Mouse (Mus musculus) forebrain, postnatal 0 days (tissue): ENCODE data around the gene Megf11. TPM values are rescaled to one million over a fixed set of nuclear protein-coding genes. Genes with fewer than 3 reads are reported as not detected.

Experiments used
- ATAC-seq: fragments of 200-750 bp; cut with Nextera tagmentation; 2 replicates; pipeline ENCODE4 v1.8.0; 2017; ENCODE audit warnings: mild to moderate bottlenecking, moderate library complexity
- DNase-seq: peaks from one replicate; pipeline ENCODE4 v3.0.0-alpha.2; 2015
- H3K27ac ChIP-seq: fragments of 300-500 bp; sonication (generic); 2 replicates; pipeline ENCODE4 v1.5.1; 2014; ENCODE audit warnings: low read depth, mild to moderate bottlenecking, antibody characterized with exemption, low read length, moderate library complexity, mixed read lengths
- H3K27me3 ChIP-seq: fragments of 300-500 bp; sonication (generic); 2 replicates; pipeline ENCODE4 v1.6.1; 2014; ENCODE audit warnings: mild to moderate bottlenecking, low read length, mixed read lengths; ENCODE audit not compliant: insufficient read depth
- H3K36me3 ChIP-seq: fragments of 300-500 bp; sonication (generic); 2 replicates; pipeline ENCODE4 v1.6.1; 2014; ENCODE audit warnings: mild to moderate bottlenecking, moderate library complexity; ENCODE audit not compliant: insufficient read depth
- H3K4me1 ChIP-seq: fragments of 300-500 bp; sonication (generic); 2 replicates; pipeline ENCODE4 v1.6.1; 2014; ENCODE audit warnings: antibody characterized with exemption; ENCODE audit not compliant: insufficient read depth
- H3K4me2 ChIP-seq: fragments of 300-500 bp; sonication (generic); 2 replicates; pipeline ENCODE4 v1.6.1; 2014; ENCODE audit warnings: low read depth, mild to moderate bottlenecking, moderate library complexity
- H3K4me3 ChIP-seq: fragments of 300-500 bp; sonication (generic); 2 replicates; pipeline ENCODE4 v1.5.1; 2014; ENCODE audit warnings: low read depth, low read length, mixed read lengths
- H3K9ac ChIP-seq: fragments of 300-500 bp; sonication (generic); 2 replicates; pipeline ENCODE4 v1.6.1; 2014; ENCODE audit warnings: mild to moderate bottlenecking
- H3K9me3 ChIP-seq: fragments of 300-500 bp; sonication (generic); 2 replicates; pipeline ENCODE4 v1.6.1; 2016; ENCODE audit warnings: low read length
- CTCF ChIP-seq: sonication (generic); IDR thresholded peaks from 2 replicates; pipeline ENCODE4 v1.5.1; 2016; ENCODE audit warnings: antibody characterized with exemption, control low read depth, low read depth
- WGBS: fragments of 180-500 bp; shearing (Covaris S2); extraction: QIAGEN DNeasy Blood & Tissue Kit; methylation state at CpG from one replicate; pipeline ENCODE4 v1.1.7; 2014; 5-methylcytosine and 5-hydroxymethylcytosine counted together
- polyA plus RNA-seq: library from polyadenylated mRNA; unstranded; fragments of >200 nt; fragmentation: Nextera tagmentation; extraction: Ambion mirVana; gene quantifications from 2 replicates; pipeline ENCODE4 v1.2.1, GENCODE M21; 2015
- total RNA-seq: library from RNA; depleted of rRNA; stranded (reverse); fragments of >200 nt; gene quantifications from 2 replicates; pipeline ENCODE4 v1.2.3, GENCODE M21; 2014

Megf11 gene
- total and polyA plus RNA-seq, 2 experiments from 2014 or later = 8.9 to 14.5 TPM

DNA sequence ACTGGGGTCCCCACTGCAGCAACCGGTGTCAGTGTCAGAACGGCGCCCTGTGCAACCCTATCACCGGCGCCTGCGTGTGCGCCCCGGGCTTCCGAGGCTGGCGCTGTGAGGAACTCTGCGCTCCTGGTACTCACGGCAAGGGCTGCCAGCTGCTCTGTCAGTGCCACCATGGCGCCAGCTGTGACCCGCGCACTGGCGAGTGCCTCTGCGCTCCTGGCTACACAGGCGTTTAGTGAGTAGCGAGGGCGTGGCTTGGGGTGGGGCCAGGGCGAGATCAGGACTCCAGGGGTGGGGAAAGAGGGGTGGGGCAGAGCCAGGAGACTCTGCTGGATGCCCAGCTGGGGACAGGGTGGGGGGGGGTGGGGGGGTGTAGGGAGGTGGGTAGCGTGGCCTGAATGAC is 252.8 kb downstream of the Megf11 start:
- H3K36me3 ChIP-seq = no peaks in the 10 kb centered on the region
- TF ChIP-seq CTCF = no peak
- no peak overlapping the region for H3K9ac ChIP-seq
- ATAC-seq = peak; percentile 61
- peak; percentile 35 for DNase-seq
- H3K27ac ChIP-seq = no peak overlapping the region
- H3K4me3 ChIP-seq = 0 out of 2 replicates have a peak overlapping the region, but pooled peaks have one; percentile 14
- WGBS = 3% methylated on average over 22 of the region's 22 CpGs
- H3K27me3 ChIP-seq = no peaks in the 10 kb centered on the region
- H3K4me1 ChIP-seq = 0 out of 2 replicates have a peak, but pooled peaks cover 2% of the 10 kb centered on the region
- H3K4me2 ChIP-seq = peak overlapping the region; percentile 45
- no peaks in the 10 kb centered on the region for H3K9me3 ChIP-seq

DNA sequence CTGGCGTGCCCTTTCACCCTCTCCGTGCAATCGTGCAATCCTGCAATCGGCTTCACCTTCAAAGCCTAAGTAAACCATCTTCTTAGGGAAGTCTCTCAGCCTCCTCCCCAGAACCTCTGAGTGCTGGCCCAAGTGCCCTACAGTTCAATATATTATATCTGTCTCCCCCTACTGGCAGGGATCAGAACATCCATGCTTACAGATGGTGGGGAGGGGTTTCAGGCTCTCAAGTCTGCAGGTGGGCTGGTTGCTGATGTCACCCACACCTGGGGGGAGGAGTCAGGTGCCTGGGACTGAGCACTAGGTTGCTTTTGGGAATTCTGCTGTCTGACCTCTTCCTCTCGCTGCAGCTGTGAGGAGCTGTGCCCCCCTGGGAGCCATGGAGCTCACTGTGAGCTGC is 254.2 kb downstream of the Megf11 start:
- no peak overlapping the region for H3K27ac ChIP-seq
- H3K4me3 ChIP-seq = no peak overlapping the region
- H3K9me3 ChIP-seq = no peaks in the 10 kb centered on the region
- peak; percentile 65 for ATAC-seq
- WGBS = 15% methylated on average over 5 of the region's 5 CpGs
- peak; percentile 73 for DNase-seq
- 0 out of 2 replicates have a peak, but pooled peaks cover 2% of the 10 kb centered on the region for H3K4me1 ChIP-seq
- H3K27me3 ChIP-seq = no peaks in the 10 kb centered on the region
- H3K36me3 ChIP-seq = no peaks in the 10 kb centered on the region
- H3K9ac ChIP-seq = no peak overlapping the region
- peak; percentile 80 for TF ChIP-seq CTCF
- H3K4me2 ChIP-seq = no peak overlapping the region

DNA sequence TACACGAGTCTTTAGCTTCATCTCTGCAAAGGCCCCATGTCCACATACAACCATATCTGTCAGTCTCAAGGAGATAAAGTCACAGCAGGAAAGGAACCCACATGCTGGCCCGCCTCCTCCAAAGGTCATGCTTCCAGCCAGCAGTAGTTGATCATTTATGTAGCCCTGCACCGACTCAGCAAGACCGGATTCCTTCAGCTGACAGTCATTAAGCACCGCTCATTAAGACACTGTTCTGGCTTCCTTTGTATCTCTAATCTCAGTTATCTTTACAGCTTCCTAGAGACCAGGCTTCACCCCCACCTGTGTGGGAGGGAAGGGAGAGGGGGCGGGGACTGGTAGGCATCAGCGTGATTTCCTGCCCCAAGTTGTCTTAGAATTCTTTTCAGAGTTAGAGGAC is 258.7 kb downstream of the Megf11 start:
- 33% methylated on average over 7 of the region's 7 CpGs for WGBS

DNA sequence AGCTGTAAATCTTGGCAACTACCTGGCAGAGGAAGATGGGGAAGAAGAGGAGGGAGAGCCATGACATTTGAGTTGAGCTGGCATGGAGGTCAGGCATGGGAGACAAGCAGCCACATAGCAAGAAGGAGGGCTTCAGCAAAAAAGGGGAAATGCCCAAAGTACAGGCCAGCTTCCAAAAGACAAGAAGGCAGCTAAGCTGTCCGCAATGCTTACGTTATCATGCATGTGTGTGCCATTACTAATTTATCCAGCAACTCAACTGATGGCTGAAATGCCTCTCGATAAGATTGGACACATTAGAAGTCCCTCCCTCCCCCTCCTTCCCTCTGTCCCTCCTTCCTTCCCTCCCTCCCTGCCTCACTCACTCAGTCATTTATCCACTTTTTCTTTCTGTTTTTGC is 260.0 kb downstream of the Megf11 start:
- ATAC-seq = no peak
- H3K9ac ChIP-seq = no peak overlapping the region
- H3K4me1 ChIP-seq = no peaks in the 10 kb centered on the region
- no peak for DNase-seq
- H3K27me3 ChIP-seq = no peaks in the 10 kb centered on the region
- H3K4me2 ChIP-seq = no peak overlapping the region
- WGBS = 87% methylated on average over 3 of the region's 3 CpGs
- no peaks in the 10 kb centered on the region for H3K9me3 ChIP-seq
- no peaks in the 10 kb centered on the region for H3K36me3 ChIP-seq
- H3K27ac ChIP-seq = no peak overlapping the region
- H3K4me3 ChIP-seq = no peak overlapping the region
- no peak for TF ChIP-seq CTCF

More for the DNA sequence above, 258.7 kb downstream of the Megf11 start:
- TF ChIP-seq CTCF = no peak
- Histone ChIP-seq H3K4me3 (no peak overlapping the region), H3K4me2 (no peak overlapping the region), H3K9ac (no peak overlapping the region), H3K4me1 (no peaks in the 10 kb centered on the region), H3K36me3 (no peaks in the 10 kb centered on the region), H3K27me3 (no peaks in the 10 kb centered on the region), H3K9me3 (no peaks in the 10 kb centered on the region), H3K27ac (no peak overlapping the region)
- ATAC-seq = no peak
- no peak for DNase-seq

DNA sequence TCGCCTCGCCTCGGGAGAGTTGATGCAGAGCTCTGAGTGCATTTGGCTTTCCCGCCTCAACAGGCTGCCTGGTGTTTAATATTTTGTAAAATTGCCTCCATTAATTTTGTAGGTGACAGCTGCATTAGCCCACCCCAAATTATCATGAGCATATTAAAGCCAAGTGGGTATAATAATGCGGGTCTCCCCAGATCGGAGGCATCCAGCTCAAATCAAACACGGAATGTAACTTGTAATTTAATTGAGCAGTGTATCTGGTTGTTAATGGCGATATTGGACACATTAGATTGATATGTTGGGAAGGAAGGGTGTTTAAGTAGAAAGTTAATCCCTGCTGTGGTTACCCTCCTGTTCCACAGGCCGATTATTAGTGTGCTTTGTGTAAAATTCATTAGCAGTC is 264.0 kb downstream of the Megf11 start:
- Histone ChIP-seq H3K27ac (no peak overlapping the region), H3K4me2 (no peak overlapping the region), H3K27me3 (no peaks in the 10 kb centered on the region), H3K36me3 (no peaks in the 10 kb centered on the region), H3K9me3 (no peaks in the 10 kb centered on the region), H3K4me1 (no peaks in the 10 kb centered on the region), H3K9ac (no peak overlapping the region), H3K4me3 (no peak overlapping the region)
- ATAC-seq = no peak
- no peak for DNase-seq
- TF ChIP-seq CTCF = no peak
- 54% methylated on average over 9 of the region's 9 CpGs for WGBS

DNA sequence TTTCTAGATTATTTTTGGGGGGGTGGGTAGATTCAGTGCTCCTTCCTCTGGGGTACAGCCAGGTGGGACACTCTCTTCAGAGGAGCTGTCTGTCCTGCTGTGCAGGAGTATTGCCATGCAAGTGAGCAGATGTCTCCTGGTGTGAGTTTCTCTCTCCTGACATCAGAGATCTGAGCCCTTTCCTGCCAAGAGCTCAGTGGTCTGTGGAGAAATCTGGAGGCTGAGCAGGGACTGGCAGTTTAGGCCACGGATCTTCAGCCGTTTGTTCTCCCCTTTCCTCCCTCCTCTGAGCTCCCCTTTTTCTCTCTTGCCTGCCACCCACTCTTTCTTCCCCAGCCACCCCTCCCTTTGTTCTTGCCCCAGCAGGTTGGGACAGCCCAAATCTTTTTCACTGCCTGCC is 264.5 kb downstream of the Megf11 start:
- ATAC-seq (no peak), DNase-seq (no peak)
- no peaks in the 10 kb centered on the region for H3K27me3 ChIP-seq
- no peaks in the 10 kb centered on the region for H3K36me3 ChIP-seq
- no peak overlapping the region for H3K4me2 ChIP-seq
- H3K9me3 ChIP-seq = no peaks in the 10 kb centered on the region
- TF ChIP-seq CTCF = no peak
- H3K27ac ChIP-seq = no peak overlapping the region
- WGBS = 15% methylated on average over 2 of the region's 2 CpGs
- no peaks in the 10 kb centered on the region for H3K4me1 ChIP-seq
- H3K9ac ChIP-seq = no peak overlapping the region
- no peak overlapping the region for H3K4me3 ChIP-seq

DNA sequence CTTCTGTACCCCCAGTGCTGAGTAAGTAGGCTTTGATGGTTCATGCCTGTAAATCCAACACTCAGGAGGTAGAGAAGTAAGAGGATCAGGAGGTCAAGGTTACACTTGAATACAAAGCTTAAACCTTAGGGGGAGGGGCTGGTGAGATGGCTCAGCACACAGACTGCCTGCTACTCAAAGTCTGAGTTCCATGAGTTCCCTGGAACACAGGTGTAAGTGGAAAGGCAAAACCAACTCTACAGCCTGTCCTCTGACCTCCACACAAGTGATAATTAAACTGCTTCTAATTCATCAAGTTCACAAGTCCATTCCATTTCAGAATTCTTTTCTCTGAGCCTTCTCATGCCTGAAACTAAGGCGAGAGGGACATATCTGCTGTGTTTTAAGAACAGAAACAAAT is 265.8 kb downstream of the Megf11 start:
- no peak for DNase-seq
- TF ChIP-seq CTCF = no peak
- 80% methylated on average over 1 of the region's 1 CpGs for WGBS
- Histone ChIP-seq H3K4me3 (no peak overlapping the region), H3K4me1 (no peaks in the 10 kb centered on the region), H3K4me2 (no peak overlapping the region), H3K36me3 (no peaks in the 10 kb centered on the region), H3K27me3 (no peaks in the 10 kb centered on the region), H3K27ac (no peak overlapping the region), H3K9me3 (no peaks in the 10 kb centered on the region), H3K9ac (no peak overlapping the region)
- ATAC-seq = no peak

DNA sequence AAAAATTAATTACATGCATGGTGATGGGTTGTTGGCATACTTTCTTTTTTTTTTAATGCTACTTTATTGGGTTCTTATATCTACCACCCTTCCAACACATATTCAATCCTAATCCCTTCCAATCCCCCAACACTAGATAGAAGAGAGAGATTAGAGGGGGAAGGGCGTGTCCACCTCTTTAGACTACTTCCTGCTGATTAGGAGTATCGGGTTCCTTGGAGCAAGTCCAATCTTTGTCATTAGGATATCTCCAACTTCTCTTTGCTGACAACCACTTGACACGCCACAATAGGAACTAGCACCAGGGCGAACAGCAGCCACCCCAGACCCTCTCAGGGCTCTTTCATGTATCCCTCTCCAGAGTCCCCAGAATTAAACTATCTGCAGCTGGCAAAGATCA is 266.3 kb downstream of the Megf11 start:
- ATAC-seq (no peak), DNase-seq (no peak)
- Histone ChIP-seq H3K27me3 (no peaks in the 10 kb centered on the region), H3K27ac (no peak overlapping the region), H3K4me1 (no peaks in the 10 kb centered on the region), H3K9me3 (no peaks in the 10 kb centered on the region), H3K36me3 (no peaks in the 10 kb centered on the region), H3K9ac (no peak overlapping the region), H3K4me2 (no peak overlapping the region), H3K4me3 (no peak overlapping the region)
- WGBS = 42% methylated on average over 4 of the region's 4 CpGs
- no peak for TF ChIP-seq CTCF
